Mouse (Mus musculus) thymus, postnatal 10 days (tissue): Measurements from ENCODE around the gene Slc41a2.
A peak's percentile ranks its signal among the peaks of the same experiment; 100 is the strongest.
"Not testable (repeated sequence)": the region's sequence is repeated elsewhere in the genome, so short reads cannot be mapped to it uniquely, and the experiment has no call there.

Experiments
- DNase-seq, 2 experiments: peaks; one replicate each; pipeline ENCODE4 v3.0.0; 2021; ENCODE audit warnings: low spot score in 2 of 2

The Slc41a2 gene

GRCm38 (mm10) chr10:83337159-83337951 lies at the start of gene Slc41a2:
Slc41a2 (minus strand) TSS chr10:83337882.
- peak in 1 of 2 experiments; percentile 27 for DNase-seq

- no peak for DNase-seq
These were observed 47.7 kb upstream of the Slc41a2 start for GRCm38 (mm10) chr10:83385330-83385910.

- DNase-seq: no peak
These were observed 47.0 kb upstream of the Slc41a2 start for GRCm38 (mm10) chr10:83384456-83385215.

GRCm38 (mm10) chr10:83383863-83384262 lies 46.2 kb upstream of the Slc41a2 start:
- no peak for DNase-seq

GRCm38 (mm10) chr10:83382988-83383387 lies 45.3 kb upstream of the Slc41a2 start:
- DNase-seq: no peak

- no peak for DNase-seq
These were observed 44.8 kb upstream of the Slc41a2 start for GRCm38 (mm10) chr10:83382528-83382927.

- DNase-seq: no peak
These were observed 42.8 kb upstream of the Slc41a2 start for GRCm38 (mm10) chr10:83380501-83380900.

- no peak for DNase-seq
These were observed 40.6 kb upstream of the Slc41a2 start for GRCm38 (mm10) chr10:83378083-83378833.

- DNase-seq: no peak
These were observed 39.4 kb upstream of the Slc41a2 start for GRCm38 (mm10) chr10:83376911-83377682.

- DNase-seq: not testable (repeated sequence)
These were observed 37.8 kb upstream of the Slc41a2 start for GRCm38 (mm10) chr10:83375458-83375857.

GRCm38 (mm10) chr10:83374045-83374656 lies 36.5 kb upstream of the Slc41a2 start:
- DNase-seq: no peak

- no peak for DNase-seq
These were observed 31.2 kb upstream of the Slc41a2 start for GRCm38 (mm10) chr10:83368918-83369317.

- DNase-seq: no peak
These were observed 25.8 kb upstream of the Slc41a2 start for GRCm38 (mm10) chr10:83363451-83363850.

- peak in 1 of 2 experiments; percentile 16 for DNase-seq
These were observed 24.1 kb upstream of the Slc41a2 start for GRCm38 (mm10) chr10:83361643-83362382.

- no peak for DNase-seq
These were observed 22.7 kb upstream of the Slc41a2 start for GRCm38 (mm10) chr10:83360356-83360755.

GRCm38 (mm10) chr10:83359956-83360355 lies 22.3 kb upstream of the Slc41a2 start, which contains the start of gene D10Wsu102e:
D10Wsu102e (plus strand) TSS chr10:83360221.
- DNase-seq: peak; percentile 95 to 97

- no peak for DNase-seq
These were observed 21.8 kb upstream of the Slc41a2 start for GRCm38 (mm10) chr10:83359451-83359850.

- DNase-seq: no peak
These were observed 18.7 kb upstream of the Slc41a2 start for GRCm38 (mm10) chr10:83356416-83356815.

GRCm38 (mm10) chr10:83354333-83354719 lies 16.6 kb upstream of the Slc41a2 start:
- peak in 1 of 2 experiments; percentile 22 for DNase-seq
